Mouse (Mus musculus): ENCODE results near the gene Arl15. TPM values are rescaled to one million over a fixed set of nuclear protein-coding genes. Genes with fewer than 3 reads are reported as not detected.

Arl15 gene
- total and polyA plus RNA-seq, 3 experiments: 3.2 to 9.6 (median 9.1) TPM

DNA sequence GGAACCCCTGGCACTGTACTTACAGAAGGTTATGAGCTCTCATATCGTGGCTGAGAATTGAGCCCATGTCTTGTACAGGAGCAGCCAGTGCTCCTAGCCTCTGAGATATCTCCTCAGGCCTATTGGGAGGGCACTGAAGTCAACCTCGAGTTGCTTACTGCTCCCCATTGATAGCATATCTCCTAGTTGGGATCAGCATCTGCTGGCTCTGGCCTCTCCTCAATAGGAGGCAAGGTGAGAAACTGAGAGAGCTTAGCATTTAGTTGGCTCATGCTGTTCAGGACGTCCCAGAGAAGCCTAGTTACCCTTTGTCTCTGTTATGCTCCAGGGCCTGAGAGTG is 49.0 kb downstream of the Arl15 start:
- no peak for DNase-seq
- intact Hi-C loops (cut with DNase I): no loop called here
- H3K27me3 ChIP-seq (ENCODE audit: control insufficient read depth, insufficient read depth, low read length): no peaks in the 10 kb centered on the region
- peaks cover 4% of the 10 kb centered on the region for H3K79me2 ChIP-seq (replicated peaks; ENCODE audit: control insufficient read depth, insufficient read depth, low read length)
- H3K36me3 ChIP-seq (ENCODE audit: control insufficient read depth, insufficient read depth, low read length): no peaks in the 10 kb centered on the region
- H3K9ac ChIP-seq (ENCODE audit: low read depth, low read length): no peak overlapping the region
- H3K27ac ChIP-seq: no peak overlapping the region
- WGBS: 64% methylated on average over 3 of the region's 3 CpGs
- TF ChIP-seq POLR2A (IDR thresholded peaks at IDR 0.05; ENCODE audit: insufficient read depth, low read depth, low read length) (no peak), CTCF (IDR thresholded peaks at IDR 0.05) (no peak), EP300 (IDR thresholded peaks at IDR 0.05; ENCODE audit: insufficient read depth, low read depth, low read length) (no peak)
- no peak overlapping the region for H3K4me3 ChIP-seq
- H3K4me1 ChIP-seq (ENCODE audit: control insufficient read depth, insufficient read depth, low read length): peaks cover 3% of the 10 kb centered on the region

DNA sequence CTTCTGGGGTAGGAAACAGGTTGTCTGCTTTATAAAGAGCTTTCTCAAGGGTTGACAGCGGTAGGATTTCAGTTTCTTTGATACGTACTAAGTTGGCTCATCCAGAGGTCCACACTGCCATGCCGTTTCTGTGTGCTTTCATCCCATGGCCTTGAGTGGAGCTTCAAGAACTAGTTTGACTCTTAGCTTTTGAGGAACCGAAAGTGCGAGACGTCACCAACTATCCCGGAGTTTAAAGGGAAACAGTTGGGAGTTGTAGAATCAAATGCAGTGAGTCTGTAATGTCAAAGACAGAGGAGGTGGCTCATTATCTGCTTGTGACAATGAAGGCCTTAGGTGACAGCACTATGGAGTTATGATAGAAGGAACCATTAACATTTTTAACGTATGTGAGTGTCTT is 49.6 kb downstream of the Arl15 start:
- no peak overlapping the region for H3K9ac ChIP-seq (ENCODE audit: low read depth, low read length)
- H3K4me1 ChIP-seq (ENCODE audit: control insufficient read depth, insufficient read depth, low read length): peaks cover 3% of the 10 kb centered on the region
- H3K79me2 ChIP-seq (replicated peaks; ENCODE audit: control insufficient read depth, insufficient read depth, low read length): peaks cover 4% of the 10 kb centered on the region; the same call in 1 of the 2 replicates
- no peaks in the 10 kb centered on the region for H3K27me3 ChIP-seq (ENCODE audit: control insufficient read depth, insufficient read depth, low read length)
- TF ChIP-seq EP300 (IDR thresholded peaks at IDR 0.05; ENCODE audit: insufficient read depth, low read depth, low read length) (no peak), CTCF (IDR thresholded peaks at IDR 0.05) (no peak), POLR2A (IDR thresholded peaks at IDR 0.05; ENCODE audit: insufficient read depth, low read depth, low read length) (no peak)
- H3K27ac ChIP-seq: no peak overlapping the region
- no peak overlapping the region for H3K4me3 ChIP-seq
- no peak for DNase-seq
- no peaks in the 10 kb centered on the region for H3K36me3 ChIP-seq (ENCODE audit: control insufficient read depth, insufficient read depth, low read length)
- intact Hi-C loops (cut with DNase I): no loop called here
- 93% methylated on average over 8 of the region's 8 CpGs for WGBS

- H3K27me3 ChIP-seq (ENCODE audit: control insufficient read depth, insufficient read depth, low read length): no peaks in the 10 kb centered on the region
- no peak overlapping the region for H3K4me3 ChIP-seq
- no peak for DNase-seq
- TF ChIP-seq CTCF (IDR thresholded peaks at IDR 0.05) (no peak), EP300 (IDR thresholded peaks at IDR 0.05; ENCODE audit: insufficient read depth, low read depth, low read length) (no peak), POLR2A (IDR thresholded peaks at IDR 0.05; ENCODE audit: insufficient read depth, low read depth, low read length) (no peak)
- peaks cover 4% of the 10 kb centered on the region; the same call in 1 of the 2 replicates for H3K79me2 ChIP-seq (replicated peaks; ENCODE audit: control insufficient read depth, insufficient read depth, low read length)
- peaks cover 3% of the 10 kb centered on the region for H3K4me1 ChIP-seq (ENCODE audit: control insufficient read depth, insufficient read depth, low read length)
- intact Hi-C loops (cut with DNase I): no loop called here
- no peak overlapping the region for H3K9ac ChIP-seq (ENCODE audit: low read depth, low read length)
- 76% methylated on average over 4 of the region's 4 CpGs for WGBS
- no peak overlapping the region for H3K27ac ChIP-seq
- no peaks in the 10 kb centered on the region for H3K36me3 ChIP-seq (ENCODE audit: control insufficient read depth, insufficient read depth, low read length)
Measured at GRCm38 (mm10) chr13:113844717-113845116, 50.4 kb downstream of the Arl15 start.

DNA sequence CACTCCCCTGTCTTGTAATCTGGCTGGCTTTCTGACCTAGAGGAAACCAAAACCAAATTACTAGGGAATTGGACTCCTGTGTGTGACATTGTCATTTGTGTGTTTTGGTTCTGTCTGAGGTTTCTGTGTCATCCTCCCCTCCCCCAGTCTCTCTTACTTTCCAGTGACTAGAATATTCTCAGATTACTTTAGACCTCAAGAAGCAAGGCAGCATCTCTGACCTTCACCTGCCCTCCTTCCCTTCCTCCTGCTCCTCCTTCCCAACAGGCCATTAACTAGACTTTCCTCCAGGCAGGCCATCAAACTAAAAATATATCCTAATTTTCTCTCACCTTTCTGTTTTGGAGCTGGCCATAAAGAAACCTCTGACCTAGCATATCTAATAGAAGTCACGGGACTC is 50.9 kb downstream of the Arl15 start:
- H3K27me3 ChIP-seq (ENCODE audit: control insufficient read depth, insufficient read depth, low read length): no peaks in the 10 kb centered on the region
- intact Hi-C loops (cut with DNase I): no loop called here
- no peak overlapping the region for H3K9ac ChIP-seq (ENCODE audit: low read depth, low read length)
- peaks cover 4% of the 10 kb centered on the region; the same call in 1 of the 2 replicates for H3K79me2 ChIP-seq (replicated peaks; ENCODE audit: control insufficient read depth, insufficient read depth, low read length)
- TF ChIP-seq EP300 (IDR thresholded peaks at IDR 0.05; ENCODE audit: insufficient read depth, low read depth, low read length): no peak
- no peaks in the 10 kb centered on the region for H3K36me3 ChIP-seq (ENCODE audit: control insufficient read depth, insufficient read depth, low read length)
- 85% methylated on average over 1 of the region's 1 CpGs for WGBS
- H3K4me3 ChIP-seq: no peak overlapping the region
- H3K27ac ChIP-seq: no peak overlapping the region
- H3K4me1 ChIP-seq (ENCODE audit: control insufficient read depth, insufficient read depth, low read length): peaks cover 3% of the 10 kb centered on the region
- no peak for DNase-seq

- Histone ChIP-seq H3K4me1 (ENCODE audit: control insufficient read depth, insufficient read depth, low read length) (peaks cover 8% of the 10 kb centered on the region), H3K27ac (no peak overlapping the region), H3K27me3 (ENCODE audit: control insufficient read depth, insufficient read depth, low read length) (no peaks in the 10 kb centered on the region), H3K9ac (ENCODE audit: low read depth, low read length) (no peak overlapping the region), H3K36me3 (ENCODE audit: control insufficient read depth, insufficient read depth, low read length) (no peaks in the 10 kb centered on the region), H3K4me3 (no peak overlapping the region), H3K79me2 (replicated peaks; ENCODE audit: control insufficient read depth, insufficient read depth, low read length) (peaks cover 4% of the 10 kb centered on the region; the same call in 1 of the 2 replicates)
- TF ChIP-seq POLR2A (IDR thresholded peaks at IDR 0.05; ENCODE audit: insufficient read depth, low read depth, low read length): no peak
- no peak for TF ChIP-seq EP300 (IDR thresholded peaks at IDR 0.05; ENCODE audit: insufficient read depth, low read depth, low read length)
- TF ChIP-seq CTCF (IDR thresholded peaks at IDR 0.05): no peak
- 76% methylated on average over 10 of the region's 10 CpGs for WGBS
- intact Hi-C loops (cut with DNase I): no loop called here
- DNase-seq: no peak
Measured at GRCm38 (mm10) chr13:113846413-113846812, 52.1 kb downstream of the Arl15 start.

DNA sequence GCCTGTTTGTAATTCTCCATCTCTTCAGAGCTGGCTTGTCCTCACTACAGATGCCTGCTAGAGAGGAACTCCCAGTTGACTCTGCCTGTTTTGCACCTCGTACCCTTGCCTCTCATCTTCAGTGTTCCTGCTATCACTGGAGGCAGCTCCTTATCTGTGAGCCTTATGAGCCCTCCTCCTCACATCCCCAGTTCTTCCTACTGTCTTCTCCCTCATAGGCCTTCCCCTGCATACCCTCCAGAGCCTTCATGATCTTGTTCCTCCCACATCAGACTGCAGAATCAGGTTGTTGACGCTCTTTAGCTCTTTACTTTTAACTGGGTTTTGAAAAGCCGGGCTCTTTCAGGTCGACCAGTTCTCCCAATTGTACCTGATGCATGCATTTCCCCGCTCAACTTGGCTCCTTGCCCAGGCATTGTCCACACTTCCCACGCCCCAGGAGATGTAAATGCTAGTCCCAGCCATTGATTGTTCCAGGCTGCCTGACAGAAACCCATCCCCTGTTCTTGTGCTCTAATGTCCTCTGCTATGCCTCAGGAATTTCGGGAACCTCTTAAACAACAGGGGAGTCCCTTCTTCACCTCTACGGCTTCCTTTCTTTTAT is 56.2 kb downstream of the Arl15 start:
- DNase-seq: peak; percentile 51 to 57
- WGBS: 30% methylated on average over 8 of the region's 8 CpGs
- 0 out of 2 replicates have a peak, but pooled peaks have one; percentile 56 for TF ChIP-seq EP300 (IDR thresholded peaks at IDR 0.05; ENCODE audit: insufficient read depth, low read depth, low read length)
- TF ChIP-seq POLR2A (IDR thresholded peaks at IDR 0.05; ENCODE audit: insufficient read depth, low read depth, low read length): no peak
- no peaks in the 10 kb centered on the region for H3K36me3 ChIP-seq (ENCODE audit: control insufficient read depth, insufficient read depth, low read length)
- H3K79me2 ChIP-seq (replicated peaks; ENCODE audit: control insufficient read depth, insufficient read depth, low read length): no peaks in the 10 kb centered on the region
- peak overlapping the region; percentile 22; the same call in 1 of the 2 replicates for H3K27ac ChIP-seq
- H3K27me3 ChIP-seq (ENCODE audit: control insufficient read depth, insufficient read depth, low read length): no peaks in the 10 kb centered on the region
- peaks cover 12% of the 10 kb centered on the region for H3K4me1 ChIP-seq (ENCODE audit: control insufficient read depth, insufficient read depth, low read length)
- H3K9ac ChIP-seq (ENCODE audit: low read depth, low read length): no peak overlapping the region
- H3K4me3 ChIP-seq: no peak overlapping the region
- intact Hi-C loops (cut with DNase I): no loop called here

Data from heart, adult 2 months (tissue).